Mouse (Mus musculus): ENCODE results near the gene Rassf2. TPM values are rescaled to one million over a fixed set of nuclear protein-coding genes. Genes with fewer than 3 reads are reported as not detected.

Rassf2 gene
- polyA plus RNA-seq, 1 experiment from 2014 or later, result 4.9 TPM

GRCm38 (mm10) chr2:131994971-131995370 is 35.1 kb downstream of the Rassf2 start:
- ATAC-seq (replicated peaks; ENCODE audit: low FRiP score) (no peak), DNase-seq (ENCODE audit: low spot score) (no peak)
- Histone ChIP-seq H3K4me3 (ENCODE audit: low read depth, low read length) (no peak overlapping the region), H3K27ac (ENCODE audit: low read depth, low read length) (no peak overlapping the region), H3K27me3 (replicated peaks; ENCODE audit: control insufficient read depth, insufficient read depth, low read length) (no peaks in the 10 kb centered on the region), H3K4me1 (replicated peaks; ENCODE audit: control insufficient read depth, insufficient read depth, low read length) (no peaks in the 10 kb centered on the region), H3K4me2 (no peak overlapping the region), H3K36me3 (ENCODE audit: control insufficient read depth, insufficient read depth, low read length) (no peaks in the 10 kb centered on the region), H3K9ac (ENCODE audit: low read depth, low read length) (no peak overlapping the region), H3K9me3 (ENCODE audit: control insufficient read depth, low read length) (no peaks in the 10 kb centered on the region)
- WGBS, result 88% methylated on average over 6 of the region's 6 CpGs

GRCm38 (mm10) chr2:131993563-131994088 is 36.4 kb downstream of the Rassf2 start:
- ATAC-seq (replicated peaks; ENCODE audit: low FRiP score) (no peak), DNase-seq (ENCODE audit: low spot score) (no peak)
- no peaks in the 10 kb centered on the region for H3K4me1 ChIP-seq (replicated peaks; ENCODE audit: control insufficient read depth, insufficient read depth, low read length)
- H3K4me3 ChIP-seq (ENCODE audit: low read depth, low read length), result no peak overlapping the region
- no peak overlapping the region for H3K4me2 ChIP-seq
- no peak overlapping the region for H3K9ac ChIP-seq (ENCODE audit: low read depth, low read length)
- H3K36me3 ChIP-seq (ENCODE audit: control insufficient read depth, insufficient read depth, low read length), result no peaks in the 10 kb centered on the region
- H3K9me3 ChIP-seq (ENCODE audit: control insufficient read depth, low read length), result no peaks in the 10 kb centered on the region
- 49% methylated on average over 14 of the region's 14 CpGs for WGBS
- no peaks in the 10 kb centered on the region for H3K27me3 ChIP-seq (replicated peaks; ENCODE audit: control insufficient read depth, insufficient read depth, low read length)
- no peak overlapping the region for H3K27ac ChIP-seq (ENCODE audit: low read depth, low read length)

- WGBS, result 76% methylated on average over 4 of the region's 4 CpGs
- Histone ChIP-seq H3K27me3 (replicated peaks; ENCODE audit: control insufficient read depth, insufficient read depth, low read length) (no peaks in the 10 kb centered on the region), H3K9ac (ENCODE audit: low read depth, low read length) (no peak overlapping the region), H3K9me3 (ENCODE audit: control insufficient read depth, low read length) (no peaks in the 10 kb centered on the region), H3K36me3 (ENCODE audit: control insufficient read depth, insufficient read depth, low read length) (no peaks in the 10 kb centered on the region), H3K27ac (ENCODE audit: low read depth, low read length) (no peak overlapping the region), H3K4me3 (ENCODE audit: low read depth, low read length) (no peak overlapping the region), H3K4me2 (no peak overlapping the region), H3K4me1 (replicated peaks; ENCODE audit: control insufficient read depth, insufficient read depth, low read length) (no peaks in the 10 kb centered on the region)
- ATAC-seq (replicated peaks; ENCODE audit: low FRiP score) (no peak), DNase-seq (ENCODE audit: low spot score) (no peak)
Observed at GRCm38 (mm10) chr2:131993151-131993550, 36.9 kb downstream of the Rassf2 start.

GRCm38 (mm10) chr2:131992487-131992886 is 37.6 kb downstream of the Rassf2 start:
- no peaks in the 10 kb centered on the region for H3K9me3 ChIP-seq (ENCODE audit: control insufficient read depth, low read length)
- ATAC-seq (replicated peaks; ENCODE audit: low FRiP score), result no peak
- no peak overlapping the region for H3K9ac ChIP-seq (ENCODE audit: low read depth, low read length)
- no peaks in the 10 kb centered on the region for H3K4me1 ChIP-seq (replicated peaks; ENCODE audit: control insufficient read depth, insufficient read depth, low read length)
- WGBS, result 63% methylated on average over 2 of the region's 2 CpGs
- no peak overlapping the region for H3K4me3 ChIP-seq (ENCODE audit: low read depth, low read length)
- no peak overlapping the region for H3K27ac ChIP-seq (ENCODE audit: low read depth, low read length)
- no peaks in the 10 kb centered on the region for H3K27me3 ChIP-seq (replicated peaks; ENCODE audit: control insufficient read depth, insufficient read depth, low read length)
- DNase-seq (ENCODE audit: low spot score), result no peak
- H3K4me2 ChIP-seq, result no peak overlapping the region
- no peaks in the 10 kb centered on the region for H3K36me3 ChIP-seq (ENCODE audit: control insufficient read depth, insufficient read depth, low read length)

- Histone ChIP-seq H3K36me3 (ENCODE audit: control insufficient read depth, insufficient read depth, low read length) (no peaks in the 10 kb centered on the region), H3K4me2 (no peak overlapping the region), H3K27ac (ENCODE audit: low read depth, low read length) (no peak overlapping the region), H3K4me3 (ENCODE audit: low read depth, low read length) (no peak overlapping the region), H3K9ac (ENCODE audit: low read depth, low read length) (no peak overlapping the region), H3K4me1 (replicated peaks; ENCODE audit: control insufficient read depth, insufficient read depth, low read length) (no peaks in the 10 kb centered on the region), H3K9me3 (ENCODE audit: control insufficient read depth, low read length) (no peaks in the 10 kb centered on the region), H3K27me3 (replicated peaks; ENCODE audit: control insufficient read depth, insufficient read depth, low read length) (no peaks in the 10 kb centered on the region)
- ATAC-seq (replicated peaks; ENCODE audit: low FRiP score), result no peak
- DNase-seq (ENCODE audit: low spot score), result no peak
- WGBS, result 58% methylated on average over 2 of the region's 2 CpGs
Observed at GRCm38 (mm10) chr2:131988550-131988949, 41.5 kb downstream of the Rassf2 start.

- Histone ChIP-seq H3K4me3 (ENCODE audit: low read depth, low read length) (no peak overlapping the region), H3K9me3 (ENCODE audit: control insufficient read depth, low read length) (no peaks in the 10 kb centered on the region), H3K27me3 (replicated peaks; ENCODE audit: control insufficient read depth, insufficient read depth, low read length) (no peaks in the 10 kb centered on the region), H3K27ac (ENCODE audit: low read depth, low read length) (no peak overlapping the region), H3K4me2 (no peak overlapping the region), H3K4me1 (replicated peaks; ENCODE audit: control insufficient read depth, insufficient read depth, low read length) (no peaks in the 10 kb centered on the region), H3K9ac (ENCODE audit: low read depth, low read length) (no peak overlapping the region), H3K36me3 (ENCODE audit: control insufficient read depth, insufficient read depth, low read length) (no peaks in the 10 kb centered on the region)
- 56% methylated on average over 3 of the region's 3 CpGs for WGBS
- no peak for DNase-seq (ENCODE audit: low spot score)
- no peak for ATAC-seq (replicated peaks; ENCODE audit: low FRiP score)
Observed at GRCm38 (mm10) chr2:131987950-131988349, 42.1 kb downstream of the Rassf2 start.

GRCm38 (mm10) chr2:131982546-131983196 is 47.4 kb downstream of the Rassf2 start:
- H3K4me1 ChIP-seq (replicated peaks; ENCODE audit: control insufficient read depth, insufficient read depth, low read length), result no peaks in the 10 kb centered on the region
- no peak overlapping the region for H3K4me3 ChIP-seq (ENCODE audit: low read depth, low read length)
- no peak for DNase-seq (ENCODE audit: low spot score)
- 12% methylated on average over 6 of the region's 6 CpGs for WGBS
- no peak overlapping the region for H3K9ac ChIP-seq (ENCODE audit: low read depth, low read length)
- H3K9me3 ChIP-seq (ENCODE audit: control insufficient read depth, low read length), result peaks cover 2% of the 10 kb centered on the region; the same call in 1 of the 2 replicates
- peak; percentile 60; the same call in 1 of the 2 replicates for ATAC-seq (replicated peaks; ENCODE audit: low FRiP score)
- no peaks in the 10 kb centered on the region for H3K36me3 ChIP-seq (ENCODE audit: control insufficient read depth, insufficient read depth, low read length)
- H3K27me3 ChIP-seq (replicated peaks; ENCODE audit: control insufficient read depth, insufficient read depth, low read length), result no peaks in the 10 kb centered on the region
- H3K4me2 ChIP-seq, result no peak overlapping the region
- H3K27ac ChIP-seq (ENCODE audit: low read depth, low read length), result no peak overlapping the region

GRCm38 (mm10) chr2:131980866-131981265 is 49.2 kb downstream of the Rassf2 start:
- no peaks in the 10 kb centered on the region for H3K4me1 ChIP-seq (replicated peaks; ENCODE audit: control insufficient read depth, insufficient read depth, low read length)
- no peak for DNase-seq (ENCODE audit: low spot score)
- ATAC-seq (replicated peaks; ENCODE audit: low FRiP score), result no peak
- H3K4me2 ChIP-seq, result no peak overlapping the region
- H3K4me3 ChIP-seq (ENCODE audit: low read depth, low read length), result no peak overlapping the region
- no peaks in the 10 kb centered on the region for H3K27me3 ChIP-seq (replicated peaks; ENCODE audit: control insufficient read depth, insufficient read depth, low read length)
- H3K9ac ChIP-seq (ENCODE audit: low read depth, low read length), result no peak overlapping the region
- H3K36me3 ChIP-seq (ENCODE audit: control insufficient read depth, insufficient read depth, low read length), result no peaks in the 10 kb centered on the region
- 22% methylated on average over 9 of the region's 9 CpGs for WGBS
- peaks cover 2% of the 10 kb centered on the region; the same call in 1 of the 2 replicates for H3K9me3 ChIP-seq (ENCODE audit: control insufficient read depth, low read length)
- H3K27ac ChIP-seq (ENCODE audit: low read depth, low read length), result no peak overlapping the region

- Histone ChIP-seq H3K9me3 (ENCODE audit: control insufficient read depth, low read length) (peaks cover 2% of the 10 kb centered on the region; the same call in 1 of the 2 replicates), H3K4me3 (ENCODE audit: low read depth, low read length) (no peak overlapping the region), H3K9ac (ENCODE audit: low read depth, low read length) (no peak overlapping the region), H3K4me2 (no peak overlapping the region), H3K36me3 (ENCODE audit: control insufficient read depth, insufficient read depth, low read length) (no peaks in the 10 kb centered on the region), H3K27ac (ENCODE audit: low read depth, low read length) (no peak overlapping the region), H3K4me1 (replicated peaks; ENCODE audit: control insufficient read depth, insufficient read depth, low read length) (no peaks in the 10 kb centered on the region), H3K27me3 (replicated peaks; ENCODE audit: control insufficient read depth, insufficient read depth, low read length) (no peaks in the 10 kb centered on the region)
- 72% methylated on average over 3 of the region's 3 CpGs for WGBS
- DNase-seq (ENCODE audit: low spot score) (no peak), ATAC-seq (replicated peaks; ENCODE audit: low FRiP score) (no peak)
Observed at GRCm38 (mm10) chr2:131976663-131977062, 53.4 kb downstream of the Rassf2 start.
